Mouse (Mus musculus): ENCODE measurements around the gene Kdm6a. TPM values are rescaled to one million over a fixed set of nuclear protein-coding genes. Genes with fewer than 3 reads are reported as not detected.
A peak's percentile ranks its signal among the peaks of the same experiment; 100 is the strongest.

Kdm6a gene
- 60.4 and 91.2 TPM in 2 replicates for total RNA-seq (2017)

DNA sequence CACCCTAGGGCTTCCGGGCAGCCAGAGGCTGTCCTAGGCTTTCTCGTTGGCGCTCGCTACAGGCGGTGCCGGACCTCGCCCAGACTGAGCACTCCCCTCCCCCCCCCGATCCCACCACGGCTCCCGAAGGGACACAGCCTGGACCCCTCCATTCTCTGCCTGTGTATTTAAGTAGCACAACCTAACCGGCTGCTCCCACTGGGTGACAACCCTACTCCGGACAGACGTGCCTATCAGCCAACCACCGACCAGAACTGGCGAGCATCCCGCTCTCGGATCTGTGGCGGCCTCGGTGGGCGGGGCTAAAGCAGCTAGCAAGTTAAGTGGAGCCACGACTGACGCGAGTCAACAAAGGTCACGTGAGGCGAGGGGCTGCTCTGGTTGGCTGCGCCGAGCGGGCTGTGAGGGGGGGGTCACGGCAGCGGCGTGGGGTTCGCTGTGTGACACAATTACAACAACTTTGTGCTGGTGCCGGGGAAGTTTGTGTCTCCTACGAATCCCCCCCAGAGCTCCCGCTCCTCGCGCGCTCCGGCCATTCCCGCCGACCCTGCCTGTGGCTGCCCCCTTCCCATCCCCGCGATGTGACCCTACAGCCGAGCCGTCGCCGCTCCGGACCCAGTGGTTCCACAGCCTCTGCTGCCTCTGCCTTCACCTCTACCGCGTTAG, at the start of gene Kdm6a:
Gene Kdm6a, plus strand, starts transcription at position 384 of the 666 bp plus-strand sequence.
- peak; percentile 91 to 96 for ATAC-seq (replicated peaks in 1 of 2; ENCODE audit: insufficient read depth in 1 of 2, low FRiP score in 2 of 2, low TSS enrichment in 1 of 2, low read depth in 1 of 2, poor library complexity in 2 of 2, severe bottlenecking in 2 of 2)

- ATAC-seq (replicated peaks in 1 of 2; ENCODE audit: insufficient read depth in 1 of 2, low FRiP score in 2 of 2, low TSS enrichment in 1 of 2, low read depth in 1 of 2, poor library complexity in 2 of 2, severe bottlenecking in 2 of 2): no peak
These were observed 16.8 kb upstream of the Kdm6a start, which contains the start of gene Dusp21 for GRCm38 (mm10) chrX:18145557-18145956. Dusp21 (plus strand) TSS chrX:18145857.

DNA sequence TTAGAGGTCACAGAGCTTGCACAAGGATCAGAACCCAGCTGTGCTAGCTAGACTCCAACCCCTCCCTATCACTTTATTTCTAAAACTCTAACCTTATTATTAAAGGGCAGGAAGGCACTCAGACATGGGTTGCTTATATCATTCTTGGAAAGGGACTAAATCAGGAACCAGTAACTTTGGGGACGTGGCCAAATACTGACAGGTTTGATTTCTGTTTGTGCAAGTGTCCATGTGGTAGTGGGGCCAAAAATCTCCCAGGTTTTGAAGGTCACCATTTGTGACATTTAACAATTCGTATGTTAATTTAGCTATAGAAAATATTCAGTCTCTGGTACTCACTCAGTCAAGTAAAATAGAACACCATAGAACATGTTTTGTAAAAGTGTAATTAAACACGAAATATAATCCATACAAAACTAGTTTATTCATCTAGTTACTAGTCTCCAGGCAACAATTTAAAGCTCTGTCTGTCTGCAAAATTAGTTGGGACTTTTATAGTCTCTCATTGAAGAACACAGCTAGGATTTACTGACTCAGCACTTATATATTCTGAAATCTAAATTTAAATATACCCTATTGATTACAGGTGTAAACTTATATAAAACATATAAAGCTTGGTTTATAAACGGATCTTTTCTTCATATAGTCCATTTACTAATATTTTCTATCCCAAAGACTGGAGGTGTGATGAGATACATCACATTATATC, 1.5 kb upstream of the Kdm6a start:
- ATAC-seq (replicated peaks in 1 of 2; ENCODE audit: insufficient read depth in 1 of 2, low FRiP score in 2 of 2, low TSS enrichment in 1 of 2, low read depth in 1 of 2, poor library complexity in 2 of 2, severe bottlenecking in 2 of 2): no peak

DNA sequence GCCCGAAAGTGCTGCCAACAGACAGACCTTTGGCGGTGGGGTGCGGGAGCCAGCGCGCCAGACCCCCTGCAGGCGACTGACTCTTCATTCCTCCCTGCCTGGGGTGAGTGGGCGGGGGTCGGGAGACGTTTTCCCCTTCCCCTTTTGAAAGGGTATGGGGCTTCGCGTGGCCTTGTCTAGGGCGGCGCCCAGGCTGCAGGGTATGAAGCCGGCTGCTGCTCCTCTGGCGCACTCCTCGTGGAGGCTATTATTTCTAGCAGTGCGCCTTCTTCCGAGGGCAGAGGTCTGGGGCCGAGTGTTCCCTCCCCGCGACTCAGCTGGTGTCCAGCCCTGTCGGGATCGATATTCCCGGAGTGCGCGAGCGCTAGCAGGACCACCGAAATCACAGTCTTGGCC, 581 bp upstream of the Kdm6a start:
- peak; percentile 9 to 29; a peak in 2 of 4 replicates for ATAC-seq (replicated peaks in 1 of 2; ENCODE audit: insufficient read depth in 1 of 2, low FRiP score in 2 of 2, low TSS enrichment in 1 of 2, low read depth in 1 of 2, poor library complexity in 2 of 2, severe bottlenecking in 2 of 2)

DNA sequence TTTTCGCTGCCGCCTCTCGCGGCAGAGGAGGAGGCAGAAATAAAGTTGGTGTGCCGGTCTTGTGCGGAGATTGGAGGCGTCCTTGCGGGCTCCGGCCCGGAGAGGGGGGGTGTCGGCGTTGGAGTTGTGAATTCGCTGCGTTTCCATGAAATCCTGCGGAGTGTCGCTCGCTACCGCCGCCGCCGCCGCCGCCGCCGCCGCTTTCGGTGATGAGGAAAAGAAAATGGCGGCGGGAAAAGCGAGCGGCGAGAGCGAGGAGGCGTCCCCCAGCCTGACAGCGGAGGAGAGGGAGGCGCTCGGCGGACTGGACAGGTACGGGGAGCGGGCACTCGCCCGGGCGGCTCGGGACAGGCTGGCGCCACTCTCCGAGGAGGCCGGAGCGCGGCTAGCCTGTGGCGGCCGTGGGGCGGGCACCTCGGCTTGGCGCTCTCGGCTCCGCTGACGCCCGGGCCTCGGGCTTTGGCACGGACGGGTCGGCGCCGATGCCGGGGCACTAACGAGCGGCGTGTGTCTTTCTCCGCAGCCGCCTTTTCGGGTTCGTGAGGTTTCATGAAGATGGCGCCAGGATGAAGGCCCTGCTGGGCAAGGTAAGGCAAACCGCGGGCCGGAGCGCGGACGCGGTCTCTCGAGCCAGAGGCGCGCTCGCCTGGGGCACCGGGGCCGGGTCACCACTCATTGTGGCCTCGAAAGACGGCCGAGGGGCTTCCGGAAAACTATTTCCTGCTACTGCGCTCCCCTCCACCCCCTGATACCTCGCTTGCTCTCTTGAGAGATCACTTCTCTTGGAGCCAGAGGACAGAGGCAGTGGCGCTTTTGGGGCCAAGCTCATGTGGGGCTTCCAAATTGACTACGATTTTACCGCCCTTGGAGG, 721 bp downstream of the Kdm6a start:
- peak in 1 of 2 experiments; percentile 17; a peak in 1 of 4 replicates for ATAC-seq (replicated peaks in 1 of 2; ENCODE audit: insufficient read depth in 1 of 2, low FRiP score in 2 of 2, low TSS enrichment in 1 of 2, low read depth in 1 of 2, poor library complexity in 2 of 2, severe bottlenecking in 2 of 2)

GRCm38 (mm10) chrX:18163917-18164624, 1.7 kb downstream of the Kdm6a start:
- peak in 1 of 2 experiments; percentile 18; a peak in 1 of 4 replicates for ATAC-seq (replicated peaks in 1 of 2; ENCODE audit: insufficient read depth in 1 of 2, low FRiP score in 2 of 2, low TSS enrichment in 1 of 2, low read depth in 1 of 2, poor library complexity in 2 of 2, severe bottlenecking in 2 of 2)

GRCm38 (mm10) chrX:18165121-18165520, 2.7 kb downstream of the Kdm6a start:
- no peak for ATAC-seq (replicated peaks in 1 of 2; ENCODE audit: insufficient read depth in 1 of 2, low FRiP score in 2 of 2, low TSS enrichment in 1 of 2, low read depth in 1 of 2, poor library complexity in 2 of 2, severe bottlenecking in 2 of 2)

- no peak for ATAC-seq (replicated peaks in 1 of 2; ENCODE audit: insufficient read depth in 1 of 2, low FRiP score in 2 of 2, low TSS enrichment in 1 of 2, low read depth in 1 of 2, poor library complexity in 2 of 2, severe bottlenecking in 2 of 2)
These were observed 4.6 kb downstream of the Kdm6a start for GRCm38 (mm10) chrX:18166961-18167360.

- no peak for ATAC-seq (replicated peaks in 1 of 2; ENCODE audit: insufficient read depth in 1 of 2, low FRiP score in 2 of 2, low TSS enrichment in 1 of 2, low read depth in 1 of 2, poor library complexity in 2 of 2, severe bottlenecking in 2 of 2)
These were observed 6.6 kb downstream of the Kdm6a start for GRCm38 (mm10) chrX:18168940-18169339.

- no peak for ATAC-seq (replicated peaks in 1 of 2; ENCODE audit: insufficient read depth in 1 of 2, low FRiP score in 2 of 2, low TSS enrichment in 1 of 2, low read depth in 1 of 2, poor library complexity in 2 of 2, severe bottlenecking in 2 of 2)
These were observed 12.5 kb downstream of the Kdm6a start for GRCm38 (mm10) chrX:18174831-18175230.

- peak in 1 of 2 experiments; percentile 47; a peak in 2 of 4 replicates for ATAC-seq (replicated peaks in 1 of 2; ENCODE audit: insufficient read depth in 1 of 2, low FRiP score in 2 of 2, low TSS enrichment in 1 of 2, low read depth in 1 of 2, poor library complexity in 2 of 2, severe bottlenecking in 2 of 2)
These were observed 15.4 kb downstream of the Kdm6a start for GRCm38 (mm10) chrX:18177803-18178202.

DNA sequence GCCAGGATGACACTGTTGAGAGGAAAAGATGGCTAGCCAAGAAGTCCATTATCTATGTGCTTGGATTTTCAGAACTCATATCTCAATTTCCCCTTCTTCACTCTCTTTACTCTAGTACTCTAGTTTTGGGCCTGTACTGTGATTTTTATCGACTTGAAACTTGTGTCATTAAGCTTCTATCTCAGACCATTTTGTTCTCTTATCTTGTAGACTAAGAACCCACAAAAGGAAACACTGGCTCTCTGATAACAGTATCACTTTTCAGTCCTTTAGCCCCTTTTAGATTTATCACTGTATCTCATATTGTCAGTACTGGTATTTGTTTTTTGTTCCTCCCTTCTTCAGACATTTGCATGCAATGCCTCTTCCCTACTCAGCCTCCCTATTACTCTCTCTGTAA, 17.1 kb downstream of the Kdm6a start:
- no peak; a peak in 1 of 4 replicates for ATAC-seq (replicated peaks in 1 of 2; ENCODE audit: insufficient read depth in 1 of 2, low FRiP score in 2 of 2, low TSS enrichment in 1 of 2, low read depth in 1 of 2, poor library complexity in 2 of 2, severe bottlenecking in 2 of 2)

DNA sequence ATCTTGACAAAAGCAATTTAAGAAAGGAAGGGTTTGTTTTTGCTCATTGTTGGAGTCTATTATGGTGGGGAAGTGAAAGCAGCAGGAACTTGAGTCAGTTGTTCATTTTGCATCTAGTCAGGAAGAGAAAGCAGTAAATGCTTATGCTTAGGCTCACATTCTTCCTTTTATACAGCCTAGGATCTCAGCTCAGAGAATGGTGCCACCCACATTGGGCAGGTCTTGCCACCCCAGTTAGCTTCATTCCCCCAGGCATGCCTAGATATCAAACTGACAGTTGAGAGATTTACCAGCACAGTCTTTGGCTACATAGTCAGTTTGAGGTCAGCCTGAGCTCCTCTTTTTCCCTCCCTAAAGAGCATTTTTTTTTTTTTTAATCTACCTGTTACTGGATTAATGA, 24.8 kb downstream of the Kdm6a start:
- ATAC-seq (replicated peaks in 1 of 2; ENCODE audit: insufficient read depth in 1 of 2, low FRiP score in 2 of 2, low TSS enrichment in 1 of 2, low read depth in 1 of 2, poor library complexity in 2 of 2, severe bottlenecking in 2 of 2): no peak

DNA sequence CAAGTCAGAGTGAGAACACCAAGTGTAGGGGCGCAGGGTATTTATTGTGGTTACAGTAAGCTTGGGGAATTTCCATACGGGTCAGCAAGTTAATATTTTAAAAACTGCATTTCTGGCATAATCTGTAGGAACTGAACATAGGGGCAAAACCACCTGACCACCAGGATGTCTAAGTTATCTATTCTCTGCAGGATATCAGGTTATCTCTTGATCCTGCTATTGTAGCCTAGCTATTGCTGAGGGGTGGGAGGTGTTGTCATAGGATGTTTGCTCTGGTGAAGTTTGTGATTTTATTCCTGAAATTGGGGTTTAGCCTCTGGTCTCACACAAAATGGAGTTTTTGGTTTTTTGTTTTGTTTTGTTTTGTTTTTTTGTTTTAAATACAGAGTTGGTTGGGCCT, 25.9 kb downstream of the Kdm6a start:
- ATAC-seq (replicated peaks in 1 of 2; ENCODE audit: insufficient read depth in 1 of 2, low FRiP score in 2 of 2, low TSS enrichment in 1 of 2, low read depth in 1 of 2, poor library complexity in 2 of 2, severe bottlenecking in 2 of 2): no peak

DNA sequence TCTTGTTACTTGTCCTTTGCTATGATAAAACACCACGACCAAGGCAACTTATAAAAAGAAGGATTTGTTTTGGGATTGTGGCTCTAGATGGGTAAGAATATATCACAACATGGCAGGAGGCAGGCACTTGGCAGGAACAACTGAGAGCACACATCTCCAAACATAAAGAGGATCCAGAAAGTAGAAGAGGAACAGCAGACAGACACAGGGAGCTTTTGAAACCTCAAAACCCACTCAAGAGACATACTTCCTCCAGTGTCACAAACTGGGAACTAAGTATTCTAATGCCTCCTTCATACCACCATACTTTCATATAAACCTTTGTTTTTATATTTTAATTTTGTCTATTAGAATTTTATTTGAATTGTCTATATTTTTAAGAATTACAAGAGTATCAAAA, 77.2 kb downstream of the Kdm6a start:
- ATAC-seq (replicated peaks in 1 of 2; ENCODE audit: insufficient read depth in 1 of 2, low FRiP score in 2 of 2, low TSS enrichment in 1 of 2, low read depth in 1 of 2, poor library complexity in 2 of 2, severe bottlenecking in 2 of 2): no peak

GRCm38 (mm10) chrX:18250621-18251020, 88.2 kb downstream of the Kdm6a start:
- ATAC-seq (replicated peaks in 1 of 2; ENCODE audit: insufficient read depth in 1 of 2, low FRiP score in 2 of 2, low TSS enrichment in 1 of 2, low read depth in 1 of 2, poor library complexity in 2 of 2, severe bottlenecking in 2 of 2): no peak

DNA sequence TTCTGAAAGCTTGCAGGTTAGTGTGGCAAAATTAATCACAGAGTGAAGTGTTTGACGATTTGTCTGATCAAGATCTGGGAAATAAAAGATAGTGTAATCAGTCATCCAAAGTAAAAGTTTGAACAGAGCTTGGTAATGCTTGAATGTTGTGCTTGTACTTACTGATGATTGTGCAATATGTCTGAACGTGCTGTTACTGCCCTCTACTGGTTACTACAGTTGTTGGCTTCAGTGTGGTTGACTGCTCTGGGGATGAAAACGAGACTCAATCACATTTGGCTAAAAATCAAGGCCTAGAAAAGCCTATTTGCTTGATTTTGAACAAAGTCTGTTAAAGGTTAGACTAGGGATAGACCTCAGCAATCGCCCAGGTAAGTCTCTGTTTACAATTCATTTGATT, 92.4 kb downstream of the Kdm6a start:
- peak; percentile 66 to 67; a peak in 3 of 4 replicates for ATAC-seq (replicated peaks in 1 of 2; ENCODE audit: insufficient read depth in 1 of 2, low FRiP score in 2 of 2, low TSS enrichment in 1 of 2, low read depth in 1 of 2, poor library complexity in 2 of 2, severe bottlenecking in 2 of 2)

All from hematopoietic stem cell, adult 5-6 weeks (primary cell).